Mouse (Mus musculus) NIH3T3 (cell line): ENCODE data around the gene 1700010B08Rik.
"Not testable (repeated sequence)": the region's sequence is repeated elsewhere in the genome, so short reads cannot be mapped to it uniquely, and the experiment has no call there.

Experiments
- DNase-seq: peaks from one replicate; pipeline ENCODE4 v3.0.0-alpha.2; 2012; ENCODE audit warnings: low read depth

1700010B08Rik gene

GRCm38 (mm10) chr2:173719115-173719514 is at the start of gene 1700010B08Rik:
Gene 1700010B08Rik (plus strand): TSS chr2:173719415.
- not testable (repeated sequence) for DNase-seq

- DNase-seq = no peak
Measured at GRCm38 (mm10) chr2:173672328-173672896, 46.8 kb upstream of the 1700010B08Rik start.

GRCm38 (mm10) chr2:173673469-173673868 is 45.7 kb upstream of the 1700010B08Rik start:
- peak; percentile 83 for DNase-seq

GRCm38 (mm10) chr2:173678593-173678992 is 40.6 kb upstream of the 1700010B08Rik start:
- DNase-seq = no peak

- peak; percentile 34 for DNase-seq
Measured at GRCm38 (mm10) chr2:173679217-173679616, 40.0 kb upstream of the 1700010B08Rik start.

GRCm38 (mm10) chr2:173680153-173680552 is 39.1 kb upstream of the 1700010B08Rik start:
- peak; percentile 18 for DNase-seq

- no peak for DNase-seq
Measured at GRCm38 (mm10) chr2:173682773-173683172, 36.4 kb upstream of the 1700010B08Rik start.

GRCm38 (mm10) chr2:173685781-173686361 is 33.3 kb upstream of the 1700010B08Rik start:
- DNase-seq = no peak

- DNase-seq = no peak
Measured at GRCm38 (mm10) chr2:173687363-173687762, 31.9 kb upstream of the 1700010B08Rik start.

GRCm38 (mm10) chr2:173689835-173690234 is 29.4 kb upstream of the 1700010B08Rik start:
- DNase-seq = no peak

- DNase-seq = no peak
Measured at GRCm38 (mm10) chr2:173691748-173692147, 27.5 kb upstream of the 1700010B08Rik start.

GRCm38 (mm10) chr2:173692693-173693092 is 26.5 kb upstream of the 1700010B08Rik start:
- no peak for DNase-seq

GRCm38 (mm10) chr2:173698850-173699249 is 20.4 kb upstream of the 1700010B08Rik start:
- DNase-seq = peak; percentile 60

GRCm38 (mm10) chr2:173702096-173702866 is 16.9 kb upstream of the 1700010B08Rik start:
- no peak for DNase-seq

GRCm38 (mm10) chr2:173702867-173703237 is 16.4 kb upstream of the 1700010B08Rik start:
- no peak for DNase-seq

GRCm38 (mm10) chr2:173705827-173706551 is 13.2 kb upstream of the 1700010B08Rik start:
- DNase-seq = peak; percentile 57

GRCm38 (mm10) chr2:173707626-173708025 is 11.6 kb upstream of the 1700010B08Rik start:
- not testable (repeated sequence) for DNase-seq

- no peak for DNase-seq
Measured at GRCm38 (mm10) chr2:173710193-173710592, 9.0 kb upstream of the 1700010B08Rik start.

- no peak for DNase-seq
Measured at GRCm38 (mm10) chr2:173712656-173713055, 6.6 kb upstream of the 1700010B08Rik start.

- DNase-seq = no peak
Measured at GRCm38 (mm10) chr2:173713241-173713640, 6.0 kb upstream of the 1700010B08Rik start.

- DNase-seq = no peak
Measured at GRCm38 (mm10) chr2:173714620-173715218, 4.5 kb upstream of the 1700010B08Rik start.

- no peak for DNase-seq
Measured at GRCm38 (mm10) chr2:173716966-173717365, 2.2 kb upstream of the 1700010B08Rik start.
